Mouse (Mus musculus) embryo, embryonic 11.5 days (tissue): ENCODE data around the gene Itgb1bp1.
A peak's percentile ranks its signal among the peaks of the same experiment; 100 is the strongest.

Experiments used
- DNase-seq: peaks from one replicate; pipeline ENCODE4 v3.0.0-alpha.2; 2012; ENCODE audit warnings: low read depth, low spot score

Itgb1bp1 gene

GRCm38 (mm10) chr12:21286243-21286622, at the start of gene Itgb1bp1:
TSS of gene Itgb1bp1 (minus strand) at chr12:21286284.
- peak; percentile 98 for DNase-seq

- DNase-seq = no peak
Observed at GRCm38 (mm10) chr12:21335869-21336268, 49.8 kb upstream of the Itgb1bp1 start.

- DNase-seq = no peak
Observed at GRCm38 (mm10) chr12:21333766-21334165, 47.7 kb upstream of the Itgb1bp1 start.

GRCm38 (mm10) chr12:21333021-21333420, 46.9 kb upstream of the Itgb1bp1 start:
- DNase-seq = no peak

GRCm38 (mm10) chr12:21331711-21332110, 45.6 kb upstream of the Itgb1bp1 start:
- DNase-seq = no peak

GRCm38 (mm10) chr12:21330961-21331576, 45.0 kb upstream of the Itgb1bp1 start:
- DNase-seq = no peak

- DNase-seq = no peak
Observed at GRCm38 (mm10) chr12:21329661-21330400, 43.7 kb upstream of the Itgb1bp1 start.

GRCm38 (mm10) chr12:21326325-21326724, 40.2 kb upstream of the Itgb1bp1 start:
- DNase-seq = no peak

- no peak for DNase-seq
Observed at GRCm38 (mm10) chr12:21325266-21325665, 39.2 kb upstream of the Itgb1bp1 start.

- DNase-seq = no peak
Observed at GRCm38 (mm10) chr12:21324101-21324500, 38.0 kb upstream of the Itgb1bp1 start.

- DNase-seq = no peak
Observed at GRCm38 (mm10) chr12:21322856-21323255, 36.8 kb upstream of the Itgb1bp1 start.

GRCm38 (mm10) chr12:21322296-21322695, 36.2 kb upstream of the Itgb1bp1 start:
- no peak for DNase-seq

GRCm38 (mm10) chr12:21321170-21321569, 35.1 kb upstream of the Itgb1bp1 start:
- DNase-seq = no peak

GRCm38 (mm10) chr12:21320317-21320716, 34.2 kb upstream of the Itgb1bp1 start:
- DNase-seq = no peak

- peak; percentile 39 for DNase-seq
Observed at GRCm38 (mm10) chr12:21318143-21318895, 32.2 kb upstream of the Itgb1bp1 start.

- no peak for DNase-seq
Observed at GRCm38 (mm10) chr12:21316869-21317265, 30.8 kb upstream of the Itgb1bp1 start.

- peak; percentile 58 for DNase-seq
Observed at GRCm38 (mm10) chr12:21315923-21316868, 30.1 kb upstream of the Itgb1bp1 start, which contains the start of gene Iah1. TSS of gene Iah1 (plus strand) at chr12:21316389.

- DNase-seq = no peak
Observed at GRCm38 (mm10) chr12:21312201-21312600, 26.1 kb upstream of the Itgb1bp1 start.

GRCm38 (mm10) chr12:21306721-21307120, 20.6 kb upstream of the Itgb1bp1 start:
- DNase-seq = no peak

GRCm38 (mm10) chr12:21305741-21306140, 19.7 kb upstream of the Itgb1bp1 start:
- DNase-seq = no peak

GRCm38 (mm10) chr12:21302361-21302783, 16.3 kb upstream of the Itgb1bp1 start:
- no peak for DNase-seq
